Mouse (Mus musculus) cerebellum, adult 2 months (tissue): ENCODE data around the gene Mastl. TPM values are rescaled to one million over a fixed set of nuclear protein-coding genes. Genes with fewer than 3 reads are reported as not detected.

Experiments used
- DNase-seq, 2 experiments: peaks; one replicate each; pipeline ENCODE4 v3.0.0; 2021
- H3K27ac ChIP-seq: fragments of 200-500 bp; 2 replicates; pipeline ENCODE4 v1.5.1; 2012; ENCODE audit warnings: low read length, control low read depth, inconsistent platforms; ENCODE audit not compliant: insufficient read depth
- H3K27me3 ChIP-seq: fragments of 200-500 bp; 2 replicates; pipeline ENCODE4 v1.6.1; 2012; ENCODE audit warnings: inconsistent platforms, mild to moderate bottlenecking, low read length, moderate library complexity; ENCODE audit not compliant: control insufficient read depth, insufficient read depth
- H3K4me1 ChIP-seq: fragments of 200-500 bp; 2 replicates; pipeline ENCODE4 v1.6.1; 2011; ENCODE audit warnings: low read length; ENCODE audit not compliant: control insufficient read depth, insufficient read depth
- H3K4me3 ChIP-seq: fragments of 200-500 bp; replicated peaks from 2 replicates; pipeline ENCODE3; 2011; ENCODE audit warnings: mild to moderate bottlenecking, low read depth, low read length, control low read depth; ENCODE audit not compliant: insufficient read depth
- CTCF ChIP-seq: fragments of 200-500 bp; IDR thresholded peaks from 2 replicates; pipeline ENCODE4 v1.5.1; 2011; ENCODE audit warnings: low read depth, mild to moderate bottlenecking, control low read depth, low read length, moderate library complexity, borderline replicate concordance; ENCODE audit not compliant: insufficient read depth
- POLR2A ChIP-seq: fragments of 200-500 bp; IDR thresholded peaks from 2 replicates; pipeline ENCODE4 v1.6.1; 2011; ENCODE audit warnings: low read length, control low read depth, borderline replicate concordance; ENCODE audit not compliant: insufficient read depth
- WGBS: fragments of 180-500 bp; shearing (Covaris S2); methylation state at CpG from one replicate; pipeline ENCODE4 v1.1.7; 2018; 5-methylcytosine and 5-hydroxymethylcytosine counted together
- polyA plus RNA-seq: library from polyadenylated mRNA; depleted of rRNA; stranded (reverse); fragments of >200 nt; gene quantifications from 2 replicates; pipeline ENCODE4 v1.2.3, GENCODE M21; 2012; rRNA removed

Gene Mastl
- 0.43 and 0.46 TPM in 2 replicates for polyA plus RNA-seq

DNA sequence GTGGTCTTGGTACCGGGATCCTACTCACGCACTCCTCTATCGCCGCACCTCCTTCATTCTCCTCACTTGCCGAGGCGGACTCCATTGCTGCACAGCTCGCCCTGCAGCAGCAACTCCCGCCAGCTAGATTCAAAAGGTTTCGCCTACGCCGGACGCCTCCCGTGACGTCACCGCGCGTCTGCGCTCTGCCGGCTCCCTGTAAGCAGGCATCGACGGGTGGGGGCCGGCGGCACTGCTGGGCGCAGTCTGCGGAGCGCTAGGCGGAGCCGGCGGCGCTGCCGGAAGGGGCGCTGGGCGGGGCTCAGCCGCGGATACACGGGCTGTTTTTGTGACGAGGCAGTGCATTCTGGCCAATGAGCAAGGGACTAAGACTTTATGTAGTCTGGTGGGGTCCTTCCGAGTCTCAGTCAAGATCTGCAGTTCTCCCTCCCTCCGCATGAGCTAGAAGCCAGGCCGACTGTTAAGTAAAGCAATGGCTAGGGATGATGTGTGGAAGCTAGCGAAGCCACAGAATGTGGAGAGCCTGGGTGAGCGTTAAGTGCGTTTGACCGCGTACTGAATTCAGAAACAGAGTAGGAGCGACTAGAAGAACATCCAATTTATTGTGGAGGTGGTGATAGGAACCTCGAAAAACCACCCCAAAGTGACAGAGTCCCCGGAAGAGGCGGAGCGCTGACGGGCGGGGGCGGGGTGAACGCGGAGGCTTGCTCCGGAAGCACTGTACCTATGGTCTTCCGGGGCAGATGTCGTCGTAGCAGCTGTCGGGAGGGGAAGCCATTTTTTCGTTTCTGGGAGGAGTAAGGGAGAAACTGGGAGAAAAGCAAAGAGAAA, at the start of gene Mastl, which contains the start of gene Yme1l1:
Gene Mastl (minus strand): TSS at position 248 of the 831 bp plus-strand sequence.
Gene Yme1l1 (plus strand): TSS at position 593 of the 831 bp plus-strand sequence.
- H3K27ac ChIP-seq: peak within 1 kb of the TSS; percentile 94
- under 1% methylated on average over 61 of the region's 61 CpGs for WGBS

DNA sequence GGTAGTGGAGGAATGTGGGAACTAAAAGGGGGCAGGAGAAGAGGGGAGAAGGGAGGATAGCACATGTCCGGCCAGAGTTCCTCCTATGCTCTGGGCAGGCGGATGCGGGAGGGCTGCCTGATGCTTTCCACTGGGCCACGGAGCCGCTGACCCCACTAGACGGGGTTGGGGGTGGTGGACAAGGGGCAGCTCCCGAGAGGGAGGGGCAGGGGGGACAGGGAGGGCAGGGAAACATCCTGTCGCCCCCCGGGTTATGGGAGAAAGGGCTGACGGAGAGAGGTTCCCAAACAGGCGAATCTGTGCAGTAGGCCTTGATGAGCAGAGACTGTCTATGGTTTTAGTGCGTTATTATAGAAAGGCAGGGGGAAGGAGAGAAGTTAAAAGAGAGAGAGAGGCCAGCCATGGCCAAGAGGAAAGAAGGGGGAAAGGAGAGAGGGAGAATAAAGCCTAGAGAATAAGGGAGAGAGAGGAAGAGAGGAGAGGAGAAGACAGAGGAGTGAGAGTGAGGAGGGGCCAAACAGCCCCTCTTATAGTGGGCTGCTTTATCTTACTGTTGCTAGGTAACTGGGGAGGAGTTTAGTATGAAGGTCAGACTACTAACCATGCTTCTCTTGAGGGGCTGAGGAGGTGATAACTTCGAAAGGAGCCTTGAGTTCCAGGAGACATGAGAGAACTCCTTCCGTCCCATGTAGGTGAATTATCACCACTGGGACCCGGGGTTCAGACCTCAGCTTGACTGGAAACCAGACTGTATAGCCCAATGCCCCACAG, 47.3 kb upstream of the Mastl start:
- Histone ChIP-seq H3K27ac (no peak overlapping the region), H3K4me1 (no peaks in the 10 kb centered on the region), H3K27me3 (no peaks in the 10 kb centered on the region; the same call in 1 of the 2 replicates), H3K4me3 (no peak overlapping the region)
- no peak for DNase-seq
- 61% methylated on average over 15 of the region's 15 CpGs for WGBS
- no peak for TF ChIP-seq CTCF
- no peak for TF ChIP-seq POLR2A

More for the DNA sequence above, at the start of gene Mastl, which contains the start of gene Yme1l1:
- Histone ChIP-seq H3K27me3 (no peaks in the 10 kb centered on the region), H3K4me3 (peak within 1 kb of the TSS; percentile 94), H3K4me1 (peaks cover 2% of the 10 kb centered on the region; the same call in 1 of the 2 replicates)
- DNase-seq: peak; percentile 95 to 97
- TF ChIP-seq CTCF (no peak; the same call in 1 of the 2 replicates), POLR2A (peak; percentile 74; the same call in 1 of the 2 replicates)

DNA sequence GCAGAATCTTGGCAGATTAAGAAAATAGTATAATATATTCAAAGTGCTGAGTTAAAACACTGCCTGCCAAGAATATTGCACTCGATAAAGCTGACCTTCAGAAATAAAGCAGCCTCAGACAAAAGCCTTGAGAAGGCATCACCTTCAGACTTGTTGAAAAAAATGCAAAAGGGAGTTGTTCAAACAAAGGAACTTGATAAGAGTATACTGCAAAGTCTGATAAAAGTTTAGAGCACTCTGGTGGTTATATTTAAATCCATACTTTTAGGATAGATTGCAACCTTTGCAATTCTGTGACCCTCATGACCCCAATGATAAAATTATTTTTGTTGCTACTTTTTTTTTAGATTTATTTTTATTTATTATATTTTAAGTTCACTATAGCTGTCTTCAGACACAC, 45.2 kb upstream of the Mastl start:
- no peak for TF ChIP-seq POLR2A
- no peak for TF ChIP-seq CTCF
- H3K4me3 ChIP-seq: no peak overlapping the region
- H3K27ac ChIP-seq: no peak overlapping the region
- DNase-seq: no peak
- H3K4me1 ChIP-seq: no peaks in the 10 kb centered on the region
- WGBS: 74% methylated on average over 1 of the region's 1 CpGs
- no peaks in the 10 kb centered on the region for H3K27me3 ChIP-seq

DNA sequence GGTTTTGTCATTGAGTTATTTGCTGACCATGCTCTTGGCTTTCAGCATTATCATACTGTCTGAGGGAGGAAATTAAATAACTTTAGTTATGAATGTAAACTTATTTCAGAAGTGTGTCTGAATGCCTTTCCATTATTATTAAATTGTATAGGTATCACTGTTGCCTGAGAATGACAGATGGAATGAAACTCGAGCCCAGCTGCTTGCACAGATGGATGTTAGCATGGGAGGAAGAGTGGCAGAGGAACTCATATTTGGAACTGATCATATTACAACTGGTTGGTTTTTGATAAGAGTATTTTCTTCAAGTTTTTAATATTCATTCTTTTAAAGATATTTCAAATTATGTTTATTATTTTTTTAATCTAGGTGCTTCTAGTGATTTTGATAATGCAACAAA, 38.5 kb upstream of the Mastl start:
- Histone ChIP-seq H3K27ac (no peak overlapping the region), H3K4me3 (no peak overlapping the region), H3K27me3 (no peaks in the 10 kb centered on the region), H3K4me1 (no peaks in the 10 kb centered on the region)
- peak in 1 of 2 experiments; percentile 7 for DNase-seq
- no peak for TF ChIP-seq POLR2A
- no peak for TF ChIP-seq CTCF
- 20% methylated on average over 1 of the region's 1 CpGs for WGBS

DNA sequence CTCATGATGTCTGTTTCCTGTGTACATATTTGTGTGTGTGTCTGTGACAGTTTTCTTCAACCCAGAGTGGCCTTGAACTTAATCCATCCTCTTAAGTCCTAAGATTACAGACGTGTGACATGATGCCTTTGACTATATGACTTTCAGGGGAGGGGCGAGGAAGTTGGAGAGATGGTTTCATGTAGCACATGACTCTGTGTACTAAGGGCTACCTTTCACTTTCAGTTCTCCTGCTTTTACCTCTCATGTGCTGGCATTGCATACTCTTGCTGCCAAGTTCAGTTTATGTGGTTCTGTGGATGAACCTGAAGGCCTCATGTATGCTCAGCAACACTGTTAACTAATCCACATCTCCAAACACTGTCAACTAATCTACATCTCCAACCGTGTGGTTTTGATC, 16.5 kb upstream of the Mastl start:
- Histone ChIP-seq H3K4me1 (no peaks in the 10 kb centered on the region), H3K27me3 (no peaks in the 10 kb centered on the region), H3K4me3 (no peak overlapping the region), H3K27ac (no peak overlapping the region)
- 93% methylated on average over 3 of the region's 3 CpGs for WGBS
- DNase-seq: no peak
- TF ChIP-seq POLR2A (no peak), CTCF (no peak)

DNA sequence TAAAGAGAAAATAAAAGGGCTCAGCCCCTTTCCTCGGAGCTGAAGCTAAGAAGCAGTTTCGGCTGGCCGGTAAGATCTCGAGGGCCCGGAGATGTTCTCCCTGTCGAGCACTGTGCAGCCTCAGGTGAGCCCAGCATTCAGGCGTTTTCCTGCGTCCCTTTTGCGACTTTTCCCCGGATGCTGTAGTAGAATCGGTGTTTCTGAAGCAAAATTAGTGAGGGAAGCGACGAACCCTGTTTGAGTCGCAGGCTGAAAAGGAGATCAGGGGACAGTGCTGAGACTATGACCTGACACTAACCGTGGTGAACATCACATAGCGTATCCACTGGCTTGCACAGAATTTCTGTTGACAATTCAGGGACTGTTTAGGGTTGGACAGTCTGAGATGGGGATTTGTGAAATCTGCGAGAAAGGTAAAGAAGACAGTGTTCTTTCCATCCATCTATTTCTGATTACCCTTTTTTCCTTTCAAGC, 821 bp upstream of the Mastl start:
- Histone ChIP-seq H3K4me3 (peak overlapping the region; percentile 94), H3K27ac (peak overlapping the region; percentile 46), H3K4me1 (peaks cover 2% of the 10 kb centered on the region; the same call in 1 of the 2 replicates), H3K27me3 (no peaks in the 10 kb centered on the region)
- TF ChIP-seq POLR2A (no peak), CTCF (no peak)
- no peak for DNase-seq
- WGBS: under 1% methylated on average over 17 of the region's 17 CpGs

DNA sequence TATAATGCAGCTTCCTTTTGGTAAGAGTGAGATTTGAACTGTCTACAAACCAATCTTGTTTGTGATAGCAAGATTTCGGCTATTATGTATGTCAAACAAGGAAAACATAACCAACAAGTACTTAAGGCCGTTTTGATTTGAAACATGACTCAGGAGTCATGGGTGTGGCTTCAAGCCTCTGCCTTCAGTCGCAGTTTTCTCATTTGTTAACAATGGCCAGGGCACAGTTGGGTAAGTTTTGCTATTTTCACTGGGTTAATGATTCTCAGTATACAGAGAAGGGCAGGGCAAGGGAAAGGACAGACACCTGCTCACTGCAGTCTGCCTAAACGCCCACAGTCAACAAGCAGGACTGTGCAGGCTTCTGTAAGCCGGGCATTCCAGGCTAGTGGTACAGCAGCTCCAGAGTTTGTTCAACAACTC, 614 bp downstream of the Mastl start:
- 4% methylated on average over 5 of the region's 5 CpGs for WGBS
- Histone ChIP-seq H3K27ac (no peak overlapping the region), H3K4me3 (peak overlapping the region; percentile 94), H3K27me3 (no peaks in the 10 kb centered on the region), H3K4me1 (peaks cover 2% of the 10 kb centered on the region; the same call in 1 of the 2 replicates)
- no peak for DNase-seq
- no peak for TF ChIP-seq POLR2A
- no peak for TF ChIP-seq CTCF

DNA sequence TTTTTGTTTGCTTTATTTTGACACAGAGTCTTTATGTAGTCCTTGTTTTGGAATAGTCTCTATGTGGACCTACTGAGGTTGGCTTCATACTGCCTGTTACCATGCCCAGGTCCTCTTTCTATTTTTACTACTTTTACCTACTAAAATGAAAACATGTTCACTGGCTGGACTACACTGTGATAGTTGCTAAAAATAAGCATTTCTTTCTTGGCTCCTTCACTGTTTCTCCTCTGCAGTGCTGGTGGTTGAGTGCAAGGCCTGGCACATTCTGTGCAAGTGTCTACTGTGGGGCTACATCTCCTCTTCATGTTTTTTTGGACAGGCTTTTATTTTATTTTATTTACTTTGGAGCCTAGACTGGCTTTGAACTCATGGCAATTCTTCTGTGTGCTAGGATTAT, 36.3 kb downstream of the Mastl start:
- no peak for TF ChIP-seq POLR2A
- TF ChIP-seq CTCF: no peak
- Histone ChIP-seq H3K4me3 (no peak overlapping the region), H3K4me1 (no peaks in the 10 kb centered on the region), H3K27ac (no peak overlapping the region), H3K27me3 (no peaks in the 10 kb centered on the region)
- no peak for DNase-seq
